Mouse (Mus musculus): ENCODE data around the gene Stpg2. TPM values are rescaled to one million over a fixed set of nuclear protein-coding genes. Genes with fewer than 3 reads are reported as not detected.
A peak's percentile ranks its signal among the peaks of the same experiment; 100 is the strongest.

The Stpg2 gene
- total and polyA plus RNA-seq, 2 experiments from 2014 or later: 0.19 TPM; not detected in 1

GRCm38 (mm10) chr3:139297909-139298308 is 92.4 kb downstream of the Stpg2 start:
- DNase-seq: peak; percentile 74
- Histone ChIP-seq H3K27me3 (ENCODE audit: insufficient read depth, low read length) (no peaks in the 10 kb centered on the region), H3K9me3 (ENCODE audit: low read length) (no peaks in the 10 kb centered on the region), H3K9ac (no peak overlapping the region), H3K4me2 (ENCODE audit: low read depth) (no peak overlapping the region), H3K4me3 (ENCODE audit: low read depth, low read length) (no peak overlapping the region), H3K36me3 (ENCODE audit: insufficient read depth) (no peaks in the 10 kb centered on the region), H3K27ac (ENCODE audit: low read depth, low read length) (no peak overlapping the region), H3K4me1 (ENCODE audit: insufficient read depth) (no peaks in the 10 kb centered on the region)
- no peak for ATAC-seq
- peak; percentile 71 for TF ChIP-seq CTCF (IDR thresholded peaks at IDR 0.05; ENCODE audit: low read depth)

- no peak overlapping the region for H3K4me3 ChIP-seq (ENCODE audit: low read depth, low read length)
- WGBS: 48% methylated on average over 7 of the region's 7 CpGs
- H3K9ac ChIP-seq: no peak overlapping the region
- H3K4me1 ChIP-seq (ENCODE audit: insufficient read depth): no peaks in the 10 kb centered on the region
- no peaks in the 10 kb centered on the region for H3K9me3 ChIP-seq (ENCODE audit: low read length)
- no peaks in the 10 kb centered on the region for H3K27me3 ChIP-seq (ENCODE audit: insufficient read depth, low read length)
- no peaks in the 10 kb centered on the region for H3K36me3 ChIP-seq (ENCODE audit: insufficient read depth)
- ATAC-seq (no peak; the same call in 1 of the 2 replicates), DNase-seq (no peak)
- H3K27ac ChIP-seq (ENCODE audit: low read depth, low read length): no peak overlapping the region
- TF ChIP-seq CTCF (IDR thresholded peaks at IDR 0.05; ENCODE audit: low read depth): no peak
- H3K4me2 ChIP-seq (ENCODE audit: low read depth): no peak overlapping the region
Observed at GRCm38 (mm10) chr3:139308078-139308809, 102.8 kb downstream of the Stpg2 start.

GRCm38 (mm10) chr3:139311721-139312120 is 106.2 kb downstream of the Stpg2 start:
- ATAC-seq (no peak), DNase-seq (no peak)
- Histone ChIP-seq H3K9me3 (ENCODE audit: low read length) (no peaks in the 10 kb centered on the region), H3K4me1 (ENCODE audit: insufficient read depth) (no peaks in the 10 kb centered on the region), H3K9ac (no peak overlapping the region), H3K27me3 (ENCODE audit: insufficient read depth, low read length) (no peaks in the 10 kb centered on the region), H3K4me3 (ENCODE audit: low read depth, low read length) (no peak overlapping the region), H3K4me2 (ENCODE audit: low read depth) (no peak overlapping the region), H3K27ac (ENCODE audit: low read depth, low read length) (no peak overlapping the region), H3K36me3 (ENCODE audit: insufficient read depth) (no peaks in the 10 kb centered on the region)
- 88% methylated on average over 2 of the region's 2 CpGs for WGBS
- TF ChIP-seq CTCF (IDR thresholded peaks at IDR 0.05; ENCODE audit: low read depth): no peak

GRCm38 (mm10) chr3:139380494-139380893 is 175.0 kb downstream of the Stpg2 start:
- Histone ChIP-seq H3K4me2 (ENCODE audit: low read depth) (no peak overlapping the region), H3K9ac (no peak overlapping the region), H3K36me3 (ENCODE audit: insufficient read depth) (no peaks in the 10 kb centered on the region), H3K27me3 (ENCODE audit: insufficient read depth, low read length) (no peaks in the 10 kb centered on the region), H3K4me3 (ENCODE audit: low read depth, low read length) (no peak overlapping the region), H3K27ac (ENCODE audit: low read depth, low read length) (no peak overlapping the region), H3K4me1 (ENCODE audit: insufficient read depth) (no peaks in the 10 kb centered on the region), H3K9me3 (ENCODE audit: low read length) (no peaks in the 10 kb centered on the region)
- WGBS: 90% methylated on average over 3 of the region's 3 CpGs
- no peak for TF ChIP-seq CTCF (IDR thresholded peaks at IDR 0.05; ENCODE audit: low read depth)
- ATAC-seq (no peak), DNase-seq (no peak)

- peak; percentile 20; the same call in 1 of the 2 replicates for ATAC-seq
- WGBS: 45% methylated on average over 9 of the region's 9 CpGs
Observed at GRCm38 (mm10) chr3:139397077-139397865, 191.8 kb downstream of the Stpg2 start.

GRCm38 (mm10) chr3:139404673-139405072 is 199.2 kb downstream of the Stpg2 start:
- TF ChIP-seq CTCF (IDR thresholded peaks at IDR 0.05; ENCODE audit: low read depth): no peak
- WGBS: 89% methylated on average over 3 of the region's 3 CpGs
- no peak overlapping the region for H3K9ac ChIP-seq
- H3K9me3 ChIP-seq (ENCODE audit: low read length): no peaks in the 10 kb centered on the region
- no peaks in the 10 kb centered on the region for H3K4me1 ChIP-seq (ENCODE audit: insufficient read depth)
- ATAC-seq (no peak), DNase-seq (no peak)
- H3K36me3 ChIP-seq (ENCODE audit: insufficient read depth): no peaks in the 10 kb centered on the region
- no peak overlapping the region for H3K4me2 ChIP-seq (ENCODE audit: low read depth)
- no peak overlapping the region for H3K27ac ChIP-seq (ENCODE audit: low read depth, low read length)
- H3K4me3 ChIP-seq (ENCODE audit: low read depth, low read length): no peak overlapping the region
- H3K27me3 ChIP-seq (ENCODE audit: insufficient read depth, low read length): no peaks in the 10 kb centered on the region

More at GRCm38 (mm10) chr3:139397077-139397865, 191.8 kb downstream of the Stpg2 start:
- Histone ChIP-seq H3K36me3 (ENCODE audit: insufficient read depth) (no peaks in the 10 kb centered on the region), H3K9ac (no peak overlapping the region), H3K9me3 (ENCODE audit: low read length) (no peaks in the 10 kb centered on the region), H3K4me1 (ENCODE audit: insufficient read depth) (no peaks in the 10 kb centered on the region), H3K27me3 (ENCODE audit: insufficient read depth, low read length) (no peaks in the 10 kb centered on the region), H3K4me2 (ENCODE audit: low read depth) (no peak overlapping the region), H3K4me3 (ENCODE audit: low read depth, low read length) (no peak overlapping the region), H3K27ac (ENCODE audit: low read depth, low read length) (no peak overlapping the region)
- DNase-seq: no peak
- TF ChIP-seq CTCF (IDR thresholded peaks at IDR 0.05; ENCODE audit: low read depth): no peak

- Histone ChIP-seq H3K4me2 (ENCODE audit: low read depth) (no peak overlapping the region), H3K9me3 (ENCODE audit: low read length) (no peaks in the 10 kb centered on the region), H3K36me3 (ENCODE audit: insufficient read depth) (no peaks in the 10 kb centered on the region), H3K4me1 (ENCODE audit: insufficient read depth) (no peaks in the 10 kb centered on the region), H3K27ac (ENCODE audit: low read depth, low read length) (no peak overlapping the region), H3K9ac (no peak overlapping the region), H3K4me3 (ENCODE audit: low read depth, low read length) (no peak overlapping the region), H3K27me3 (ENCODE audit: insufficient read depth, low read length) (no peaks in the 10 kb centered on the region)
- no peak for TF ChIP-seq CTCF (IDR thresholded peaks at IDR 0.05; ENCODE audit: low read depth)
- ATAC-seq (no peak), DNase-seq (no peak)
- WGBS: 29% methylated on average over 5 of the region's 5 CpGs
Observed at GRCm38 (mm10) chr3:139419142-139419541, 213.6 kb downstream of the Stpg2 start.

Measured in forebrain, postnatal 0 days (tissue).